Mouse (Mus musculus): Measurements from ENCODE around the gene Apoh. TPM values are rescaled to one million over a fixed set of nuclear protein-coding genes. Genes with fewer than 3 reads are reported as not detected.

The Apoh gene
- total and polyA plus RNA-seq, 3 experiments = 0.95 TPM; not detected in 2

GRCm38 (mm10) chr11:108447148-108447547 lies 104.0 kb downstream of the Apoh start:
- H3K27ac ChIP-seq (ENCODE audit: insufficient read depth, low read depth) = no peak overlapping the region
- no peaks in the 10 kb centered on the region for H3K4me1 ChIP-seq (ENCODE audit: control insufficient read depth in 1 of 2, insufficient read depth in 2 of 2)
- no peak overlapping the region for H3K9ac ChIP-seq (ENCODE audit: insufficient read depth, low read depth)
- H3K36me3 ChIP-seq (replicated peaks in 1 of 2; ENCODE audit: control insufficient read depth in 1 of 2, insufficient read depth in 1 of 2, low read length in 1 of 2) = no peaks in the 10 kb centered on the region
- dilution Hi-C loops (cut with MboI; ENCODE audit: extremely low pct_ligation_motif_present, extremely low pct_unique_long_range_greater_than_20kb, low sequenced_read_pairs) = no loop called here
- peaks cover 7% of the 10 kb centered on the region for H3K9me3 ChIP-seq (replicated peaks; ENCODE audit: low read length)
- in situ Hi-C loops (cut with MboI; ENCODE audit: low pct_ligation_motif_present, low pct_unique_long_range_greater_than_20kb, low sequenced_read_pairs) = no loop called here
- DNase-seq (ENCODE audit: extremely low read depth) = peak; percentile 42
- no peak overlapping the region for H3K4me3 ChIP-seq (replicated peaks in 1 of 3; ENCODE audit: low read depth in 2 of 3, low read length in 2 of 3, poor library complexity in 1 of 3)
- TF ChIP-seq RAD21 (IDR thresholded peaks at IDR 0.05; ENCODE audit: low read depth, low read length) (peak; percentile 60), HCFC1 (IDR thresholded peaks at IDR 0.05; ENCODE audit: low read depth, low read length) (no peak), CHD2 (IDR thresholded peaks at IDR 0.05; ENCODE audit: low read length) (no peak), MAZ (IDR thresholded peaks at IDR 0.05; ENCODE audit: low read depth, low read length) (no peak), MEF2A (IDR thresholded peaks at IDR 0.05; ENCODE audit: borderline replicate concordance, low read depth, low read length) (no peak), RCOR1 (conservative IDR thresholded peaks at IDR 0.05; ENCODE audit: low read depth, low read length) (no peak), CTCF (conservative IDR thresholded peaks at IDR 0.05 in 1 of 2, IDR thresholded peaks at IDR 0.05 in 1 of 2; ENCODE audit: low read depth in 2 of 2, low read length in 2 of 2) (peak; percentile 73 to 89), JUND (conservative IDR thresholded peaks at IDR 0.05; ENCODE audit: low read depth, low read length) (no peak), ZNF384 (IDR thresholded peaks at IDR 0.05; ENCODE audit: low read depth, low read length) (no peak), ZMIZ1 (IDR thresholded peaks at IDR 0.05; ENCODE audit: low read depth, low read length) (no peak), SMC3 (IDR thresholded peaks at IDR 0.05; ENCODE audit: low read depth, low read length) (peak; percentile 57), NRF1 (IDR thresholded peaks at IDR 0.05; ENCODE audit: low read depth, low read length) (no peak), KAT2A (IDR thresholded peaks at IDR 0.05; ENCODE audit: insufficient replicate concordance, low read length) (no peak)
- no peaks in the 10 kb centered on the region for H3K27me3 ChIP-seq (replicated peaks)
- no peak overlapping the region for H3K4me2 ChIP-seq (ENCODE audit: insufficient read depth, low read depth, poor library complexity, severe bottlenecking)
- no peaks in the 10 kb centered on the region for H3K79me2 ChIP-seq (replicated peaks; ENCODE audit: control insufficient read depth, extremely low read depth, insufficient read depth, poor library complexity, severe bottlenecking)

- H3K9ac ChIP-seq (ENCODE audit: insufficient read depth, low read depth) = no peak overlapping the region
- TF ChIP-seq CTCF (conservative IDR thresholded peaks at IDR 0.05 in 1 of 2, IDR thresholded peaks at IDR 0.05 in 1 of 2; ENCODE audit: low read depth in 2 of 2, low read length in 2 of 2) (peak; percentile 92 to 98), ZNF384 (IDR thresholded peaks at IDR 0.05; ENCODE audit: low read depth, low read length) (no peak), SMC3 (IDR thresholded peaks at IDR 0.05; ENCODE audit: low read depth, low read length) (peak; percentile 97), JUND (conservative IDR thresholded peaks at IDR 0.05; ENCODE audit: low read depth, low read length) (0 out of 2 replicates have a peak, but pooled peaks have one; percentile 34), USF2 (conservative IDR thresholded peaks at IDR 0.05; ENCODE audit: low read depth, low read length) (no peak), ZC3H11A (IDR thresholded peaks at IDR 0.05; ENCODE audit: low read depth, low read length) (peak; percentile 92), MYC (IDR thresholded peaks at IDR 0.05; ENCODE audit: low read depth, low read length) (peak; percentile 70; the same call in 1 of the 2 replicates), NELFE (IDR thresholded peaks at IDR 0.05; ENCODE audit: low read depth, low read length) (peak; percentile 19; the same call in 1 of the 2 replicates), POLR2AphosphoS2 (IDR thresholded peaks at IDR 0.05; ENCODE audit: low read depth, low read length) (no peak)
- peaks cover 7% of the 10 kb centered on the region for H3K9me3 ChIP-seq (replicated peaks; ENCODE audit: low read length)
- no peak overlapping the region for H3K4me3 ChIP-seq (replicated peaks in 1 of 3; ENCODE audit: low read depth in 2 of 3, low read length in 2 of 3, poor library complexity in 1 of 3)
- H3K4me2 ChIP-seq (ENCODE audit: insufficient read depth, low read depth, poor library complexity, severe bottlenecking) = no peak overlapping the region
- H3K4me1 ChIP-seq (ENCODE audit: control insufficient read depth in 1 of 2, insufficient read depth in 2 of 2) = no peaks in the 10 kb centered on the region
- no peak overlapping the region for H3K27ac ChIP-seq (ENCODE audit: insufficient read depth, low read depth)
- no peaks in the 10 kb centered on the region for H3K79me2 ChIP-seq (replicated peaks; ENCODE audit: control insufficient read depth, extremely low read depth, insufficient read depth, poor library complexity, severe bottlenecking)
- DNase-seq (ENCODE audit: extremely low read depth) = peak; percentile 78
- no peaks in the 10 kb centered on the region for H3K36me3 ChIP-seq (replicated peaks in 1 of 2; ENCODE audit: control insufficient read depth in 1 of 2, insufficient read depth in 1 of 2, low read length in 1 of 2)
- dilution Hi-C loops (cut with MboI; ENCODE audit: extremely low pct_ligation_motif_present, extremely low pct_unique_long_range_greater_than_20kb, low sequenced_read_pairs) = no loop called here
- in situ Hi-C loops (cut with MboI; ENCODE audit: low pct_ligation_motif_present, low pct_unique_long_range_greater_than_20kb, low sequenced_read_pairs) = loop anchor here (10.0 kb wide), 4 partner anchors 145 to 745 kb away; partner anchors contain the start of gene Axin2
- no peaks in the 10 kb centered on the region for H3K27me3 ChIP-seq (replicated peaks)
These were observed 106.7 kb downstream of the Apoh start for GRCm38 (mm10) chr11:108449811-108450210.

All from CH12.LX (cell line).